Mouse (Mus musculus) midbrain, postnatal 0 days (tissue): ENCODE data around the gene Heatr3. TPM values are rescaled to one million over a fixed set of nuclear protein-coding genes. Genes with fewer than 3 reads are reported as not detected.
A peak's percentile ranks its signal among the peaks of the same experiment; 100 is the strongest.

Experiments
- ATAC-seq: fragments of 200-750 bp; cut with Nextera tagmentation; 2 replicates; pipeline ENCODE4 v1.8.0; 2017; ENCODE audit warnings: moderate number of reproducible peaks, mild to moderate bottlenecking, moderate TSS enrichment, moderate library complexity; ENCODE audit not compliant: low FRiP score
- DNase-seq: peaks from one replicate; pipeline ENCODE4 v3.0.0-alpha.2; 2015; ENCODE audit warnings: low spot score
- H3K27ac ChIP-seq: fragments of 300-500 bp; sonication (generic); 2 replicates; pipeline ENCODE4 v1.5.1; 2014; ENCODE audit warnings: low read depth, mild to moderate bottlenecking, low read length, mixed read lengths
- H3K27me3 ChIP-seq: fragments of 300-500 bp; sonication (generic); 2 replicates; pipeline ENCODE4 v1.6.1; 2014; ENCODE audit warnings: low read length, control low read depth, mixed read lengths; ENCODE audit not compliant: insufficient read depth
- H3K36me3 ChIP-seq: fragments of 300-500 bp; sonication (generic); 2 replicates; pipeline ENCODE4 v1.6.1; 2014; ENCODE audit warnings: low read length, control low read depth, mixed read lengths; ENCODE audit not compliant: insufficient read depth
- H3K4me1 ChIP-seq: fragments of 300-500 bp; sonication (generic); 2 replicates; pipeline ENCODE4 v1.6.1; 2014; ENCODE audit warnings: mild to moderate bottlenecking, control low read depth, antibody characterized with exemption, low read length, mixed read lengths; ENCODE audit not compliant: insufficient read depth
- H3K4me2 ChIP-seq: fragments of 300-500 bp; sonication (generic); 2 replicates; pipeline ENCODE4 v1.6.1; 2014; ENCODE audit warnings: low read depth, mild to moderate bottlenecking, low read length, mixed read lengths; ENCODE audit not compliant: poor library complexity, severe bottlenecking
- H3K4me3 ChIP-seq: fragments of 300-500 bp; sonication (generic); 2 replicates; pipeline ENCODE4 v1.5.1; 2014; ENCODE audit warnings: low read depth, mild to moderate bottlenecking, low read length, moderate library complexity
- H3K9ac ChIP-seq: fragments of 300-500 bp; sonication (generic); replicated peaks from 2 replicates; pipeline ENCODE4 v1.6.1; 2014; ENCODE audit warnings: mild to moderate bottlenecking, low read length, moderate library complexity, mixed read lengths; ENCODE audit not compliant: poor library complexity, severe bottlenecking
- H3K9me3 ChIP-seq: fragments of 300-500 bp; sonication (generic); 2 replicates; pipeline ENCODE4 v1.6.1; 2016; ENCODE audit warnings: low read length, control low read depth
- CTCF ChIP-seq: IDR thresholded peaks from 2 replicates; pipeline ENCODE4 v1.5.1; 2016; ENCODE audit warnings: antibody characterized with exemption, mild to moderate bottlenecking
- WGBS: fragments of 180-500 bp; shearing (Covaris S2); extraction: QIAGEN DNeasy Blood & Tissue Kit; methylation state at CpG from one replicate; pipeline ENCODE4 v1.1.7; 2014; 5-methylcytosine and 5-hydroxymethylcytosine counted together
- polyA plus RNA-seq: library from polyadenylated mRNA; unstranded; fragments of >200 nt; fragmentation: Nextera tagmentation; extraction: Ambion mirVana; gene quantifications from 2 replicates; pipeline ENCODE4 v1.2.1, GENCODE M21; 2015
- total RNA-seq: library from RNA; depleted of rRNA; stranded (reverse); fragments of >200 nt; gene quantifications from 2 replicates; pipeline ENCODE4 v1.2.3, GENCODE M21; 2014; rRNA removed

Heatr3 gene
- total RNA-seq = 38.0 and 43.4 TPM in 2 replicates
- polyA plus RNA-seq = 26.9 and 27.7 TPM in 2 replicates

GRCm38 (mm10) chr8:88137748-88138484 is at the start of gene Heatr3:
TSS of gene Heatr3 (plus strand) at chr8:88137855.
- ATAC-seq (peak; percentile 98), DNase-seq (peak; percentile 96)
- 0 out of 2 replicates have a peak, but pooled peaks cover 4% of the 10 kb centered on the region for H3K4me1 ChIP-seq
- TF ChIP-seq CTCF = peak; percentile 20; the same call in 1 of the 2 replicates
- peak within 1 kb of the TSS; percentile 78 for H3K4me2 ChIP-seq
- H3K4me3 ChIP-seq = peak within 1 kb of the TSS; percentile 59
- H3K9ac ChIP-seq = peak within 1 kb of the TSS; percentile 77
- no peaks in the 10 kb centered on the region for H3K9me3 ChIP-seq
- H3K27ac ChIP-seq = peak within 1 kb of the TSS; percentile 97
- under 1% methylated on average over 73 of the region's 79 CpGs for WGBS
- H3K27me3 ChIP-seq = no peaks in the 10 kb centered on the region
- H3K36me3 ChIP-seq = peaks cover 19% of the 10 kb centered on the region

DNA sequence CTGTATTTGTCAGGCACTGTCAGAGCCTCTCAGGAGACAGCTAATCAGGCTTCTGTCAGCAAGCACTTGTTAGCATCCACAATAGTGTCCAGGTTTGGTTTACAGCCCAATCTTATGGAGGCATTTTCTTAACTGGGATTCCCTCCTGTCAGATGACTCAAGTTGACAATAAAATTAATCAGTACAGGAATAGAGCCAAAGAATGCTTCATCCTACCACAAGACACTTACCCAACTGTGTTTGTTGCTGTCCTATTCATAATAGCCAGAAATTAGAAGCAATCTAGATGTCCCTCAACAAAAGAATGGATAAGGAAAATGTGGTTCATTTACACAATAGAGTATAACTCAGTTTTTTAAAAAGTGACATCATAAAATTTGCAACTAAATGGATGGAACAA is 49.6 kb upstream of the Heatr3 start:
- no peak for TF ChIP-seq CTCF
- no peak for DNase-seq
- Histone ChIP-seq H3K4me3 (no peak overlapping the region), H3K9ac (no peak overlapping the region), H3K36me3 (no peaks in the 10 kb centered on the region), H3K9me3 (no peaks in the 10 kb centered on the region), H3K27me3 (no peaks in the 10 kb centered on the region), H3K4me1 (no peaks in the 10 kb centered on the region), H3K27ac (no peak overlapping the region), H3K4me2 (no peak overlapping the region)
- no peak for ATAC-seq

DNA sequence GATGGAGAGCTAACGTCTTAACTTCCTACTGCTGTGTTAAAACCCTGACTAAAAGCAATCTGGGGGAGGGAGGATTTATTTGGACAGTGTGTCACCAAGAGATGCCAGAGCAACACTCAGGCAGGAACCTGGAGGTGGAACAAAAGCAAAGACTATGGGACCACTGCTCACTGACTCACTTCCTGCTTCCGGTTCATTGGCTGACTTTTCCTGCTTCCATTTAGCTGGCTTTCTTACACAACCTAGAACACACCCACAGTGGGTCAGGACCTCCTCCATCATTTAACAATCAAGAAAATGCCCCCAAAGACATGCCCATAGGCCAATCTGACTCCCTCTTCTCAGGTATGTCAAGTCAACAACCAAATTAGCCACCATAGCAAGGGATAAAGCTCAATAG is 46.0 kb upstream of the Heatr3 start:
- Histone ChIP-seq H3K4me3 (no peak overlapping the region), H3K27ac (no peak overlapping the region), H3K9ac (no peak overlapping the region), H3K9me3 (no peaks in the 10 kb centered on the region), H3K27me3 (no peaks in the 10 kb centered on the region), H3K4me2 (no peak overlapping the region), H3K4me1 (no peaks in the 10 kb centered on the region), H3K36me3 (no peaks in the 10 kb centered on the region)
- WGBS = 92% methylated on average over 2 of the region's 2 CpGs
- TF ChIP-seq CTCF = no peak
- DNase-seq = no peak
- no peak for ATAC-seq

DNA sequence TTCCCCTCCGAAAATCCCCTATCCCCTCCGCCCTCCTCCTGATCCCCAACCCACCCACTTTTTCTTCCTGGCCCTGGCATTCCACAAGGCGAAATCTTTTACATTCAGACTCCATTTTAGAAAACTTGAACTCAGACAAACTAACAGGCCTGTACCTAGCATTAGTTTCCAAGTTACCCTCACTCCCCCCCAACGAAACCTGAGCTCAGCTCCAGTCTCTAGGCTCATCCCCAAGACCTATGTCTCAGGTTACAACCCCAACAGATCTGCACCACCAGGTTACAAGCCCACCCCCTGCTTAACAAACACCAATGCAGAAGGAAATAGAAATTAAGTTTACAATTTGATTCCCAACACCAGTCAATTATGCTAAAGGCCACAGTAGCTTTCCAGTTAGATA is 44.3 kb upstream of the Heatr3 start:
- Histone ChIP-seq H3K4me1 (no peaks in the 10 kb centered on the region), H3K9ac (no peak overlapping the region), H3K4me3 (no peak overlapping the region), H3K27me3 (no peaks in the 10 kb centered on the region), H3K36me3 (no peaks in the 10 kb centered on the region), H3K4me2 (no peak overlapping the region), H3K27ac (no peak overlapping the region), H3K9me3 (no peaks in the 10 kb centered on the region)
- TF ChIP-seq CTCF = no peak
- ATAC-seq (no peak), DNase-seq (no peak)
- 79% methylated on average over 4 of the region's 4 CpGs for WGBS

GRCm38 (mm10) chr8:88098856-88099255 is 38.8 kb upstream of the Heatr3 start:
- H3K4me1 ChIP-seq = no peaks in the 10 kb centered on the region
- no peaks in the 10 kb centered on the region for H3K27me3 ChIP-seq
- no peak overlapping the region for H3K4me2 ChIP-seq
- no peak for TF ChIP-seq CTCF
- no peak overlapping the region for H3K9ac ChIP-seq
- no peaks in the 10 kb centered on the region for H3K36me3 ChIP-seq
- no peaks in the 10 kb centered on the region for H3K9me3 ChIP-seq
- H3K27ac ChIP-seq = no peak overlapping the region
- no peak for ATAC-seq
- WGBS = 85% methylated on average over 4 of the region's 4 CpGs
- no peak overlapping the region for H3K4me3 ChIP-seq
- DNase-seq = no peak

- ATAC-seq (no peak), DNase-seq (peak; percentile 81)
- no peak overlapping the region for H3K27ac ChIP-seq
- no peak overlapping the region for H3K4me2 ChIP-seq
- no peak overlapping the region for H3K4me3 ChIP-seq
- no peaks in the 10 kb centered on the region for H3K4me1 ChIP-seq
- H3K36me3 ChIP-seq = no peaks in the 10 kb centered on the region
- no peaks in the 10 kb centered on the region for H3K9me3 ChIP-seq
- 0% methylated on average over 1 of the region's 1 CpGs for WGBS
- H3K9ac ChIP-seq = no peak overlapping the region
- peak; percentile 83 for TF ChIP-seq CTCF
- H3K27me3 ChIP-seq = no peaks in the 10 kb centered on the region
Observed at GRCm38 (mm10) chr8:88099526-88099925, 38.1 kb upstream of the Heatr3 start.
